Mouse (Mus musculus): ENCODE results near the gene Kcnma1. TPM values are rescaled to one million over a fixed set of nuclear protein-coding genes. Genes with fewer than 3 reads are reported as not detected.

Gene Kcnma1
- polyA plus RNA-seq, 1 experiment from 2014 or later: 2.8 TPM

DNA sequence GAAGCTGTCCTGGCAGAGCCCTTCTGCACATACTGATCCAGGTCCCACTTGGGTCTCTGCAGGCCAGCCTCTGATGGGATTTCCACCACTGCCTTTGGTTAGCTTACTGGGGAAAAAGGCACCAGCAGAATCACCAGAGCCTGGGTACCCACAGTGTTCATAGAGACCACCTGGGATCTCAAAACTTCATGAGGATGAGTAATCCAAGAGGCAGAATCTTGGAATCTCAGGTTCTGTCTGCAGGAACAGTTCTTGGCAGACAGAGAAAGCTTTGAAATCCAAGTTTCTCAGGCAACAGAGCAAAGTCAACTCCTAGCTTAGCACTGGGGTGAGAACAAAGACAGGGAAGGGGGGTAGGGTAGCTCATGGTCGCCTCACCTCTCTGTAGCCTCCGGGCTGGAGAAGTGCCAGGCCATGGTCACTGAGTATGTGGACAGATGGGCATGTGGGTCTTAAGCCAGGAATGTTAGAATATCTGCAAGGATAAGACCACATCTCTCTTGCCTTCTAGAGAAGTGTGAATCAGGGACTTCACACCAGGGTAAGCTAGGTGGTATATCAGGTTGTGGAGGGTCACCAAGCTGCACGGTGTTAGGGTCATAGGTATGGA, 185.5 kb downstream of the Kcnma1 start:
- H3K27me3 ChIP-seq: no peaks in the 10 kb centered on the region
- no peak for ATAC-seq
- ChIA-PET CTCF (interaction anchor here (1.1 kb wide), 1 partner anchor 13 kb away, joined by 3 read pairs; no protein-coding TSS in a partner anchor), POLR2A (no interaction called here)
- no peak for TF ChIP-seq CTCF (IDR thresholded peaks at IDR 0.05)
- DNase-seq (ENCODE audit: low read depth, low spot score): no peak
- in situ Hi-C loops (cut with MboI; ENCODE audit: low pct_unique_long_range_greater_than_20kb): no loop called here

GRCm38 (mm10) chr14:23824937-23825336, 189.4 kb downstream of the Kcnma1 start:
- ATAC-seq (no peak), DNase-seq (ENCODE audit: low read depth, low spot score) (no peak)
- in situ Hi-C loops (cut with MboI; ENCODE audit: low pct_unique_long_range_greater_than_20kb): no loop called here
- ChIA-PET CTCF (interaction anchor here (0.9 to 1.1 kb wide), 2 partner anchors 22 to 31 kb away, joined by 3 read pairs; no protein-coding TSS in a partner anchor), POLR2A (interaction anchor here (0.5 to 0.6 kb wide), 3 partner anchors 174 to 1468 kb away, joined by 3 read pairs; no protein-coding TSS in a partner anchor)
- TF ChIP-seq CTCF (IDR thresholded peaks at IDR 0.05): no peak
- H3K27me3 ChIP-seq: no peaks in the 10 kb centered on the region

- no peaks in the 10 kb centered on the region for H3K27me3 ChIP-seq
- ChIA-PET CTCF (interaction anchor here (1.1 to 2.1 kb wide), 2 partner anchors 10 to 31 kb away, joined by 3 to 8 read pairs; no protein-coding TSS in a partner anchor), POLR2A (no interaction called here)
- ATAC-seq (no peak), DNase-seq (ENCODE audit: low read depth, low spot score) (no peak)
- in situ Hi-C loops (cut with MboI; ENCODE audit: low pct_unique_long_range_greater_than_20kb): no loop called here
- TF ChIP-seq CTCF (IDR thresholded peaks at IDR 0.05): no peak
Observed at GRCm38 (mm10) chr14:23824267-23824666, 190.0 kb downstream of the Kcnma1 start.

- ATAC-seq (no peak), DNase-seq (ENCODE audit: low read depth, low spot score) (no peak)
- no peaks in the 10 kb centered on the region for H3K27me3 ChIP-seq
- CTCF ChIA-PET: no interaction called here
- no peak for TF ChIP-seq CTCF (IDR thresholded peaks at IDR 0.05)
- in situ Hi-C loops (cut with MboI; ENCODE audit: low pct_unique_long_range_greater_than_20kb): no loop called here
- POLR2A ChIA-PET: no interaction called here
Observed at GRCm38 (mm10) chr14:23817585-23817984, 196.7 kb downstream of the Kcnma1 start.

DNA sequence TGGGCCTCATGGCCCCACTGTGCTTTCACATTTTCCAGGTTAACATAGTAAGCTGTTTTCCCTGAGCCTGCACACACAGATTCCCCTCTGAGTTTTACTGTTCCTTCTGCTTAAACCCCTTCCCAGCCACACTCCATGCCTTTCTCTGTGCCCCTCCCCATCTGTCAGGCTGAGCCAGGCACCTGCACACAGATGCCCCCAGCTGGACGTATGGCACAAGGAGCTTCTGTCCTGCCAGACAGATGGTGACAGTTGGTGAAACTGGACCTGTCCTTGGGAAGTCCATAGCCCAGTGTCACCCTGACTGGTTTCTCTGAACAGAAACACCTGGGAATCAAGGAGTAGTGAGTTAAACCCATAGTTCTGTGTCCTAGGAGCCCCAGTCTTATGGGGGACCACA, 204.2 kb downstream of the Kcnma1 start:
- CTCF ChIA-PET: interaction anchor here (1.1 kb wide), 1 partner anchor 97 kb away, joined by 3 read pairs; no protein-coding TSS in a partner anchor
- DNase-seq (ENCODE audit: low read depth, low spot score): no peak
- no peak for ATAC-seq
- no peak for TF ChIP-seq CTCF (IDR thresholded peaks at IDR 0.05)
- in situ Hi-C loops (cut with MboI; ENCODE audit: low pct_unique_long_range_greater_than_20kb): no loop called here
- POLR2A ChIA-PET: no interaction called here
- no peaks in the 10 kb centered on the region for H3K27me3 ChIP-seq

GRCm38 (mm10) chr14:23809124-23809523, 205.2 kb downstream of the Kcnma1 start:
- ATAC-seq (no peak), DNase-seq (ENCODE audit: low read depth, low spot score) (no peak)
- in situ Hi-C loops (cut with MboI; ENCODE audit: low pct_unique_long_range_greater_than_20kb): no loop called here
- ChIA-PET CTCF (no interaction called here), POLR2A (no interaction called here)
- TF ChIP-seq CTCF (IDR thresholded peaks at IDR 0.05): no peak
- H3K27me3 ChIP-seq: no peaks in the 10 kb centered on the region

- ChIA-PET POLR2A (no interaction called here), CTCF (no interaction called here)
- TF ChIP-seq CTCF (IDR thresholded peaks at IDR 0.05): no peak
- ATAC-seq (no peak), DNase-seq (ENCODE audit: low read depth, low spot score) (no peak)
- in situ Hi-C loops (cut with MboI; ENCODE audit: low pct_unique_long_range_greater_than_20kb): no loop called here
- H3K27me3 ChIP-seq: no peaks in the 10 kb centered on the region
Observed at GRCm38 (mm10) chr14:23806378-23806777, 207.9 kb downstream of the Kcnma1 start.

DNA sequence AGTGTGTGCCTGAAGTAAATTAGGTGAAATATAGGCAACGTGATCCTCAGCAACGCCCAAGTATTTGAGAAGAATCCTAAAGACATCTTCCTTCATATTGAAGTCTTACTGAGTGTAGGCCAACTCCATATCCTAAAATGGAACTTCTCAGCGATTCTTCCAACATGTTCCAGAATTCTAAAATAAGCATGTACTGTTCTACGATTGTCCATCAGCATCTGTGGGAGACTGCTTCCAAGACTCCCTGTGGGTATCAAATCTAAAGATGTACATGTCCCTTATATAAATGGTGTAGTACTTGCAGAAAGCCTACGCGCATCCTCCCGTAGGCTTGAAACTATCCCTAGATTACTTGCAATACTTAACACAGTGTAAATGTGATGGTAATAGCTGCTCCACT, 217.4 kb downstream of the Kcnma1 start:
- in situ Hi-C loops (cut with MboI; ENCODE audit: low pct_unique_long_range_greater_than_20kb): no loop called here
- no peak for TF ChIP-seq CTCF (IDR thresholded peaks at IDR 0.05)
- ChIA-PET CTCF (interaction anchor here (1.1 kb wide), 1 partner anchor 101 kb away, joined by 3 read pairs; no protein-coding TSS in a partner anchor), POLR2A (no interaction called here)
- no peak for ATAC-seq
- no peaks in the 10 kb centered on the region for H3K27me3 ChIP-seq
- no peak for DNase-seq (ENCODE audit: low read depth, low spot score)

- POLR2A ChIA-PET: no interaction called here
- in situ Hi-C loops (cut with MboI; ENCODE audit: low pct_unique_long_range_greater_than_20kb): loop anchor here (5.0 kb wide), 1 partner anchor 205 kb away; no protein-coding TSS in a partner anchor
- TF ChIP-seq CTCF (IDR thresholded peaks at IDR 0.05): no peak
- H3K27me3 ChIP-seq: no peaks in the 10 kb centered on the region
- CTCF ChIA-PET: interaction anchor here (1.2 kb wide), 1 partner anchor 215 kb away, joined by 3 read pairs; no protein-coding TSS in a partner anchor
- DNase-seq (ENCODE audit: low read depth, low spot score) (no peak), ATAC-seq (peak; percentile 26)
Observed at GRCm38 (mm10) chr14:23792674-23793073, 221.6 kb downstream of the Kcnma1 start.

- ChIA-PET CTCF (interaction anchor here (1.3 kb wide), 1 partner anchor 215 kb away, joined by 5 read pairs; no protein-coding TSS in a partner anchor), POLR2A (no interaction called here)
- DNase-seq (ENCODE audit: low read depth, low spot score): no peak
- H3K27me3 ChIP-seq: no peaks in the 10 kb centered on the region
- in situ Hi-C loops (cut with MboI; ENCODE audit: low pct_unique_long_range_greater_than_20kb): loop anchor here (5.0 kb wide), 1 partner anchor 205 kb away; no protein-coding TSS in a partner anchor
- no peak for TF ChIP-seq CTCF (IDR thresholded peaks at IDR 0.05)
- no peak for ATAC-seq
Observed at GRCm38 (mm10) chr14:23792076-23792475, 222.2 kb downstream of the Kcnma1 start.

GRCm38 (mm10) chr14:23791261-23791691, 223.0 kb downstream of the Kcnma1 start:
- no peaks in the 10 kb centered on the region for H3K27me3 ChIP-seq
- ChIA-PET CTCF (interaction anchor here (0.7 to 1.3 kb wide), 4 partner anchors 37 to 216 kb away, joined by 3 to 5 read pairs (median 3); no protein-coding TSS in a partner anchor), POLR2A (interaction anchor here (0.6 kb wide), 1 partner anchor 338 kb away, joined by 8 read pairs; no protein-coding TSS in a partner anchor)
- TF ChIP-seq CTCF (IDR thresholded peaks at IDR 0.05): peak; percentile 81
- in situ Hi-C loops (cut with MboI; ENCODE audit: low pct_unique_long_range_greater_than_20kb): loop anchor here (5.0 kb wide), 1 partner anchor 204 kb away; no protein-coding TSS in a partner anchor
- DNase-seq (ENCODE audit: low read depth, low spot score): no peak
- ATAC-seq: no peak
